Mouse (Mus musculus) myocyte (in vitro differentiated cells): Measurements from ENCODE around the gene Gnat3. TPM values are rescaled to one million over a fixed set of nuclear protein-coding genes. Genes with fewer than 3 reads are reported as not detected.

Experiments used
- H3K27me3 ChIP-seq: one replicate; pipeline ENCODE4 v1.6.1; 2011; ENCODE audit not compliant: control insufficient read depth, insufficient read depth, insufficient read length
- H3K36me3 ChIP-seq: one replicate; pipeline ENCODE4 v1.6.1; 2011; ENCODE audit not compliant: control insufficient read depth, insufficient read depth
- H3K4me2 ChIP-seq: one replicate; pipeline ENCODE4 v1.6.1; 2011; ENCODE audit warnings: low read depth, control low read depth
- H3K4me3 ChIP-seq: one replicate; pipeline ENCODE4 v1.5.1; 2011; ENCODE audit warnings: mild to moderate bottlenecking, control low read depth, moderate library complexity
- H3K79me2 ChIP-seq: one replicate; pipeline ENCODE4 v1.6.1; 2011; ENCODE audit not compliant: control insufficient read depth, insufficient read depth
- H3ac ChIP-seq: one replicate; pipeline ENCODE4 v1.6.1; 2011; ENCODE audit not compliant: control insufficient read depth, insufficient read length
- CEBPB ChIP-seq: IDR thresholded peaks from 2 replicates; pipeline ENCODE4 v1.6.1; 2011; ENCODE audit warnings: mild to moderate bottlenecking, moderate library complexity; ENCODE audit not compliant: poor library complexity, insufficient read depth, severe bottlenecking
- E2F4 ChIP-seq: IDR thresholded peaks from one replicate; pipeline ENCODE4 v1.6.1; 2011; ENCODE audit warnings: mild to moderate bottlenecking, control low read depth, moderate library complexity; ENCODE audit not compliant: insufficient read depth
- MAX ChIP-seq: IDR thresholded peaks from one replicate; pipeline ENCODE4 v1.6.1; 2011; ENCODE audit warnings: low read depth, mild to moderate bottlenecking, control low read depth
- MYOD1 ChIP-seq, 3 experiments: IDR thresholded peaks; one replicate each; pipeline ENCODE4 v1.6.1; 2011; ENCODE audit warnings: control low read depth in 2 of 3, low read depth in 2 of 3, mild to moderate bottlenecking in 2 of 3, moderate library complexity in 1 of 3; ENCODE audit not compliant: insufficient read length in 2 of 3, control insufficient read depth in 1 of 3
- MYOG ChIP-seq, 3 experiments: IDR thresholded peaks; one replicate each; pipeline ENCODE4 v1.6.1; 2011; ENCODE audit warnings: control low read depth in 2 of 3, low read depth in 2 of 3, mild to moderate bottlenecking in 2 of 3; ENCODE audit not compliant: insufficient read length in 2 of 3, control insufficient read depth in 1 of 3, insufficient read depth in 1 of 3
- POLR2A ChIP-seq: IDR thresholded peaks from one replicate; pipeline ENCODE4 v1.6.1; 2011; ENCODE audit warnings: low read depth, mild to moderate bottlenecking, control low read depth, moderate library complexity; ENCODE audit not compliant: insufficient read length
- POLR2AphosphoS2 ChIP-seq: IDR thresholded peaks from one replicate; pipeline ENCODE4 v1.6.1; 2011; ENCODE audit warnings: low read depth, control low read depth; ENCODE audit not compliant: insufficient read length
- REST ChIP-seq: IDR thresholded peaks from one replicate; pipeline ENCODE4 v1.6.1; 2011; ENCODE audit warnings: mild to moderate bottlenecking, control low read depth, moderate library complexity; ENCODE audit not compliant: insufficient read depth, insufficient read length
- SRF ChIP-seq: IDR thresholded peaks from one replicate; pipeline ENCODE4 v1.6.1; 2011; ENCODE audit warnings: low read depth; ENCODE audit not compliant: control insufficient read depth, insufficient read length
- TCF12 ChIP-seq: IDR thresholded peaks from one replicate; pipeline ENCODE4 v1.6.1; 2011; ENCODE audit warnings: mild to moderate bottlenecking, control low read depth; ENCODE audit not compliant: poor library complexity, insufficient read depth, severe bottlenecking
- TCF3 ChIP-seq: IDR thresholded peaks from one replicate; pipeline ENCODE4 v1.6.1; 2011; ENCODE audit warnings: low read depth, control low read depth; ENCODE audit not compliant: insufficient read length
- USF1 ChIP-seq: IDR thresholded peaks from one replicate; pipeline ENCODE4 v1.6.1; 2011; ENCODE audit warnings: low read depth, mild to moderate bottlenecking, control low read depth, moderate library complexity
- polyA plus RNA-seq: library from polyadenylated mRNA; unstranded; fragments of >200 nt; fragmentation: generic; extraction: Trizol; gene quantifications from one replicate; pipeline ENCODE4 v1.2.1, GENCODE M21; 2012; ENCODE audit warnings: missing spikeins

Gnat3 gene
- polyA plus RNA-seq, 1 experiment = not detected

- H3K27me3 ChIP-seq = no peaks in the 10 kb centered on the region
- no peaks in the 10 kb centered on the region for H3K36me3 ChIP-seq
- TF ChIP-seq TCF3 = no peak
- TF ChIP-seq TCF12 = no peak
- no peak for TF ChIP-seq MYOD1 (IDR thresholded peaks at IDR 0.05; ENCODE audit: control insufficient read depth in 1 of 3, insufficient read length in 2 of 3, low read depth in 2 of 3)
- no peak for TF ChIP-seq MAX
- TF ChIP-seq USF1 = no peak
- no peak for TF ChIP-seq SRF
- no peak for TF ChIP-seq POLR2A
- no peak for TF ChIP-seq POLR2AphosphoS2
- TF ChIP-seq CEBPB = no peak
- no peak for TF ChIP-seq MYOG (IDR thresholded peaks at IDR 0.05; ENCODE audit: control insufficient read depth in 1 of 3, insufficient read depth in 1 of 3, insufficient read length in 2 of 3, low read depth in 2 of 3)
- no peak for TF ChIP-seq E2F4
- no peak for TF ChIP-seq REST
- H3K79me2 ChIP-seq = no peaks in the 10 kb centered on the region
- H3K4me2 ChIP-seq = no peak overlapping the region
- no peak overlapping the region for H3K4me3 ChIP-seq
- no peak overlapping the region for H3ac ChIP-seq
Measured at GRCm38 (mm10) chr5:18048841-18049240, 86.5 kb downstream of the Gnat3 start.

GRCm38 (mm10) chr5:18055323-18055722 is 93.0 kb downstream of the Gnat3 start:
- Histone ChIP-seq H3K79me2 (no peaks in the 10 kb centered on the region), H3K36me3 (no peaks in the 10 kb centered on the region), H3K4me3 (no peak overlapping the region), H3K4me2 (no peak overlapping the region), H3ac (no peak overlapping the region), H3K27me3 (no peaks in the 10 kb centered on the region)
- TF ChIP-seq USF1 = no peak
- TF ChIP-seq REST = no peak
- TF ChIP-seq POLR2A = no peak
- TF ChIP-seq TCF3 = no peak
- TF ChIP-seq MYOG (IDR thresholded peaks at IDR 0.05; ENCODE audit: control insufficient read depth in 1 of 3, insufficient read depth in 1 of 3, insufficient read length in 2 of 3, low read depth in 2 of 3) = no peak
- TF ChIP-seq MAX = no peak
- no peak for TF ChIP-seq E2F4
- TF ChIP-seq MYOD1 (IDR thresholded peaks at IDR 0.05; ENCODE audit: control insufficient read depth in 1 of 3, insufficient read length in 2 of 3, low read depth in 2 of 3) = no peak
- no peak for TF ChIP-seq TCF12
- no peak for TF ChIP-seq CEBPB
- TF ChIP-seq POLR2AphosphoS2 = no peak

Other genes starting within 250 kb of the Gnat3 start
- gene Cd36, start 73.7 kb upstream of the Gnat3 start, polyA plus RNA-seq = 7.7 TPM